Mouse (Mus musculus): ENCODE results near the gene Gm4969.
A peak's percentile ranks its signal among the peaks of the same experiment; 100 is the strongest.

Gm4969 gene

GRCm38 (mm10) chr7:19136673-19137334 lies 18.6 kb upstream of the Gm4969 start:
- DNase-seq (ENCODE audit: low spot score): no peak

DNA sequence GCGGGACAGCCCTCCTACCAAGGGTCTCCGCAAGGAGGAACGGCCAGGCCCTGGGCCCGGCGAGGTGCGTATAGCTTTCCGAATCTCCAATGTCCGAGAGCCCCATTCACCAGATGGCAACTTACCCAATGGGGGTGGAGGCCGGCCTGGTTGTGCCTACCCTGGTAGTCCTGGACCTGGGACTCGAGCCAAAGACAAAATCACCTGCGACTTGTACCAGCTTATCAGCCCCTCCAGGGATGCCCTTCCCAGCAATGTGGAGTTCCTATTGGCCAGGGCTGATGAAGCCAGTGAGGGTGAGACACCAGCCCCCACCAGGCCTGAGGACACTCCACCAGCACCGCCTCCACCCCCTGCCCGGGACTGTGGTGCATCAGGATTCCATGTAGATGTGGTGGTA lies 18.0 kb upstream of the Gm4969 start:
- no peak for DNase-seq (ENCODE audit: low spot score)

DNA sequence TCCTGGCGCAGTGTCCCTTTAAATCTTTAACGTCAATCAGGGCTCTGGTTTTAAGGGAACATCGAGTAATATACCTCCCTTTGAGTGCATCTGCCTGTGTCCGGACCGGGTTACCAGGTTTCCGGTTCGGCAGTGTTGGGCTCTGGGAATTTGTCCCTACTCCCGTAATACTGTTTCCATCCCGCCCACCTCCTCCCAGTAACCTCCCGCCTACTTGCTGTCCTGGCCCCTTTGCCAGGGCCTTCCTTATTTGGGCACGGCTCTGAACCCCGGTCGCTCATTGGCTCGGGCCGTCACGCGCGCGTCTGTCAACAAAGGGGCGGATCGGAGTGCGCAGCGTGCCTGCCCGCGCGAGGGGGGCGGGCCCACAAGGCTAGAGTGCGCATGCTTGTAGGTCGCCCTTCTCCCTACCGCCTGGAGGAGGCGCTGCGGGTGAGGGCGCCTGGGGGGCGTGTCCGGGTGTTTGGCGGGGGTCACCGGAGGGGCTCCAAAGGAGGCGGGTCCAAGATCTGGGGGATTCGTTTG lies 13.2 kb upstream of the Gm4969 start:
- DNase-seq (ENCODE audit: low spot score): peak; percentile 98

DNA sequence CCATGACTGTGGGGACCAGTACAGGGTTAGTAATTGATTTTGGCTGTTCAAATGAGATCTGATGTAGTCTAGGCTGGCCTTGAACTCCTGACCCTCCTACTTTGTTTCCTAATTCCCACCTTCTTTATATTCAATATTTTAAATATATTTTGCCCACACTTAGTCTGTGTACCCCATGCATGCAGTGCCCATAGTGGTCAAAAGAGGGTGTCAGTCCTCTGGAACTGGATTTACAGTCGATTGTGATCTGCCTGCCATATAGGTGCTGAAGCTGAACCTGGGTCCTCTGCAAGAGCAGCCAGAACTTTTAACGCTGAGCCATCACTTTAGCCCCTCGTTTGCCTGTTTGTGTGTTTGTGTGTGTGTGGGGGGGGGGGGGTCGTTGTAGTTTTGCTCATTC lies 12.5 kb upstream of the Gm4969 start:
- no peak for DNase-seq (ENCODE audit: low spot score)

DNA sequence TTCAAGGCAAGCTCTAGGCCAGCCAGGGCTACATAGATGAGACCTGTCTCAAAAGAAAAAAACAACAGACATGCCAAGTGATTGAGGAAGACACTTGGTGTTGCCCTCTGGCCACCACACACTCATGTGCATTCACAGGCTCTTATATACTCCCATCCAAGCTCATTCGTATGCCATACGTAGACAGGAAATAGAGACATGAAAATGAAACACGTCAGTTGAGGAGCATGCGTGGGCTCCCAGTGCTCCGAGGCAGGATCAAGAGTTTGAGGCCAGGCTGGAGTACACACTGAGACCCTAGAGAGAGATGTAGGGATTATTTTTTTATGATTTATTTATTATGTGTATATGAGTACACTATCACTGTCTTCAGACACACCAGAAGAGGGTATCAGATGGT lies 11.2 kb upstream of the Gm4969 start:
- no peak for DNase-seq (ENCODE audit: low spot score)

DNA sequence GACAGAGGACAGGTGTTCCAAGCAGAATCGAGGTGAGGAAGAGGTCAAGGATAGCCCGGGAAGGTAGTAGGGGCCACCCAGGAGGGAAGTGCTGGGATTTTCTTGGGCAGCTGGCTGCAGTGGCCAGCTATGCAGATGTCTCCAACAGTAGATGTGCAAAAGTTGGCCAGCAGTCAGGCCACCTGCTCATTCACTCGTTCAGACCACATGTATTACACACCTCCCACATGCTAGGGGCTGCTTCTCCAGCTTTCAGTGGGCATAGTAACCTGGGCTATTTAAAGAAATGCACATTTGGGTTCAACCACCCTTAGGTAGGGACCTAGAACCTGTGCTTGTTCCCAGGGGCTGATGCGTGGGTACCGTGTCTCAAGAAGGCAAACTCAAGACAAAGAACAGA lies 9.6 kb upstream of the Gm4969 start:
- no peak for DNase-seq (ENCODE audit: low spot score)

DNA sequence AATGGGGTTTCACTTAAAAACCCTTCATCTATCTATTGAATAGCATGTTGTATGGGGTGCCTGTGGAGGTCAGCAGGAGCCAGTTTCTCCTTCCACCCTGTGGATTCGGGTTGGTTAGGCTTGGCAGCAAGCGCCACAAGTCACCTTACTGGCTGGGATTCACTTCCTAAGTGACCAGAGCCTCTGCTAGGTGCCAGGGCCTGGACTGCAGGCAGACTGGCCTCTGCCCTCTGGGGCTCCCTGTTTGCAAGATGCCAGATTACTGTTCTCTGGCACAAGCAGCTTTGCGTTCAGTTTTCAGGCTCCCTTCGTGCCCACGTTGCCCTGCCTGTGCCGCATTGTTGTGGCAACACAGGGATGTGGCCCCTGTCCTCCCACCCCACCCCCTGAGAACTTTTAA lies 6.5 kb upstream of the Gm4969 start:
- no peak for DNase-seq (ENCODE audit: low spot score)

DNA sequence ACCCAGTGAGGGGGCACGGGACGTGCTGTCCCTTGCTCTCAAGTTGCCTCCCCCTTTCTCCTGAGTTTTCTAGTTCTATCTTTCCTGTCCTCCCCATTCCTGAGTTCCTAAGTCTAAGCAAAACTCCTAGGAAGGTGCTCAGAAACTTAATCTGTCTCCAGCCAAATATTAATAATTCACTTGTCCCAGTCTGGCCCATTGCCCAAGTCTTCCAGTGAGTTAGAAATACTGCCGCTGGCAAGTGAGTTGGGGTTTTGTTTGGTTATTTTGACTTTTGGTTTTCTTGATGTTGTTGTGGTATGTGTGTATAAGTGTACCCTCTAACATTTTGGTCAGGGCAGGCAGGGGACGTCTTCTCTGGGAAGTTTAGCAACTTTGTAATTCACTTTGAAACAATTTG lies 3.5 kb upstream of the Gm4969 start:
- no peak for DNase-seq (ENCODE audit: low spot score)

DNA sequence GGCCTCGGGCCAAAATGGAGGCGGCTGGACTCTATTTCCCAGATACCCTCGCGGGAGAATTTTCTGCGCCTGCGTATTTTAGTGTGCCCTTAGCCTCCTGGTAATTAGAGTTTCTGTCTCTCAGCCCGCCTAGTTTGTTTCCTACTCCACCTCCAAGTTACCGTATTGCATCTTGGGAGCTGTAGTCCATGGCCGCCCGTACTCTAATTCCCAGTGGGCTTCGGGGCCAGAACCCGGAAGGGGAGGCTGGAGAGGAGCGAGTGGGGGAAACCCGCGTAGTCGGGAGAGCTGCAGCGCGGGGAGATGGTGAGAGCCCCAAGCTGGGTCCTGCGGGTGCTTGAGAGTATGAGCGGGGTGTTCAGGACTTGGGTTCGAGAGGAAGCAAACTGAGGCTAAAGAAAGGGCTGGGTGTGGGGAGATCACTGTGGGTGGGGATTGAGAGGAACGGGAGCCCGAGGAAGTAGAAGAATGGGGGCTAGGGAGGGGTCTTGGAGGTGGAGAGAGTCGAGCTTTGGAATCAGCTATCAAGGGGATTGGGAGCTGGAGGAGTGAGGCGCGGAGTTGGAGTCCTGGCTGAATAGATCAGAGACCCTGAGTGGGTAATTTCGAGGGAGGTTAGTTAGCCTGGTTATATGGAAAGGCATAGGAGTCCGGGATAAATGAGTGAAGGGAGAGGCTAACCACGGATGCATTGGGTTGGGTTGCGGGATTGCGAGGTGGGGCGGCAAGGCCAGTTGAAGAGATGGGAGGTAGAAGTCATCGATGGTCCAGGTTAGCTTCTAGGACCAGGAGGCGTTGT lies 1.7 kb upstream of the Gm4969 start, which contains the start of gene Fbxo46:
Gene Fbxo46 (plus strand): TSS at position 229 of the 799 bp plus-strand sequence.
- peak; percentile 96 for DNase-seq (ENCODE audit: low spot score)

- no peak for DNase-seq (ENCODE audit: low spot score)
These were observed 915 bp upstream of the Gm4969 start for GRCm38 (mm10) chr7:19119083-19119482.

DNA sequence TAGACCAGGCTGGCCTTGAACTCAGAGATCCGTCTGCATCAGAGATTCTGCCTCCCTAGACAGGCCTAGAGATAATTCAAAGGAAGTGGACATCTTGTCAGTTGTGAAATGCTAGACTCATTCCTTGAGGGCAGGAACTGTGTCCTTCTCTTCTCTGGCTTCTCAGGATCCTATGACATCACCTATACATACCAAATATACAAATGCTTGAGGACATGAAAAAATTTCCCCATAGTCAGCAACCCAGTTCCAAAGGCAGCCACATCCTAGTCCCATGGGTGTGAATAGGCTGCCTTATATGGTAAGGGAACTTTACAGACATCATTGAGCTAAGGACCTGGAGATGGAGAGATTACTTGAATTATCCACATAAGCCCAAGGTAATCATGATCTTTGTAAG lies 8.6 kb downstream of the Gm4969 start:
- DNase-seq (ENCODE audit: low spot score): no peak

DNA sequence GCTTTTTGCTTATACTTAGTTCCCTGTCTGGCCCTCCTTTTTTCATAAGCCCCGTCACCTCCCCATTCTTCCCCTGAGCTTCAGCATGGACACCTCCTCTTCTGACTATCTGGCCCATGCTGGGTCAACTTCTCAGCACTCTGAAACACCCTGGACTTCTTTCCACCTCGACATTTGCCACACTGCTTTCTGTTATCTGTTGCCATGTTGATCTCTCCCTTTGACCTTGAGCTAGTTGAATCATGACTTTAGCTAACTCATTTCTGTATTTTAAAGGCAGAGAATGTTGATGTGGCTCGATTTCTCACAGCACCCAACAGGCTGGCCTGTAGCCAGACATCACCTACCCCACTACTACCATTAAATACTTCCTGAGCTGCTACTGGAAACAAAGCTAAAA lies 10.7 kb downstream of the Gm4969 start:
- no peak for DNase-seq (ENCODE audit: low spot score)

DNA sequence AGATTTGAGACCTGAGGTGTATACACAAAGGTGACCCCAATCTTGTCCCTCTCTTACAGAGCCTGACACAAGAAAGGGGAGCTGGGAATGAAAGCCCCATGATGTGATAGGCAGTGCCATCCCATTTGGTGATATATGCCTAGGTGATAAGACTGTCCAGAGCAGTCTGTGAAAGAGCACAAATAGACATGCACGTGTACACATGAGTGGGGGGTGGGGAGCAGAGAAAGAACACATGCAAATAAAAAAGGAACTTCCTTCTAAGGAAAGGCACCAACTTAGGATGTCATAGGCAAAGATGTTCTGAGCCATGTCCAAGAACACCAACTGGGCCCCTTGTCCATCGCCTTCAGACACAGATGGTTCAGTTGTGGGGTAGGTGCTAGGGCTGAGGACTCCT lies 13.7 kb downstream of the Gm4969 start:
- no peak for DNase-seq (ENCODE audit: low spot score)

- no peak for DNase-seq (ENCODE audit: low spot score)
These were observed 14.4 kb downstream of the Gm4969 start for GRCm38 (mm10) chr7:19103741-19104140.

DNA sequence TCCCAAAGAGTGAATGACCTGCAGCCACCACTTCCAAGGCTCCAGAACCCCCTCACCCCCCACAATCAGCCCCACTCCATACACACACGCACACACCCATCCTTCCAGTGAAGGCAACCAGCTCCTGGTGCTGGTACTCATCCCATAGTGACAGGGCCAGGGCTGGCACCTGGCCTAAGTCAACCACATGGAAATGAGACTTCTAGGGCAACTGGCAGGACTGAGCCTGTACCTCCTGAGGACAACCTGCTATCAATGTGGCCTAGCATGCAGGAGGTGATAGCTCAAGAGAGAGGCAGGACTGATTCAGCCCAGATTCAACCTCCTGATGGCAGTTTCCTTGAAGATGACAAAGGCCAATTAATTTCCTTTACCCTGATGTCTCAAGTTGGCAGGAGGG lies 17.9 kb downstream of the Gm4969 start:
- no peak for DNase-seq (ENCODE audit: low spot score)

DNA sequence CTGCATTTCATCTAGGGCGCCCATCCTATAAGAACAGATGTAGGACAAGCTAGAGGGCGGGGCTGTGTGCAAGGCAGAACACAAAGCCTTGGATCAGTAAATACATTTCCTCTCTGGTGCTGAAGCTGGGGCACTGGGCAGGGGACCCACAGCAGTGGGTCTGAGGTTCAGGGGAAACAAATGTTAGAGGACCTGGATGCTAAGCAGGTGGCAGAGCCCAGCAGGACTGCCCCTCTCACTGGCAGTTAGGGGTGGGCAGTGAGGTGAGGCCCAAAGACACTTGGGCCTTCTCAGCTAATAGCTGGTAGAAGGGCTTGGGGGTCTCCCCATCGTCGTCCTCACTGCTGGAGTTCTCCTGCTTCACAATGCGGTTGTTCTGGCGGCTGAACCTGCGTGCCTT lies 19.4 kb downstream of the Gm4969 start:
- no peak for DNase-seq (ENCODE audit: low spot score)

- no peak for DNase-seq (ENCODE audit: low spot score)
These were observed 20.3 kb downstream of the Gm4969 start for GRCm38 (mm10) chr7:19097863-19098262.

- no peak for DNase-seq (ENCODE audit: low spot score)
These were observed 21.0 kb downstream of the Gm4969 start for GRCm38 (mm10) chr7:19097217-19097616.

- DNase-seq (ENCODE audit: low spot score): no peak
These were observed 21.7 kb downstream of the Gm4969 start for GRCm38 (mm10) chr7:19096421-19096976.

DNA sequence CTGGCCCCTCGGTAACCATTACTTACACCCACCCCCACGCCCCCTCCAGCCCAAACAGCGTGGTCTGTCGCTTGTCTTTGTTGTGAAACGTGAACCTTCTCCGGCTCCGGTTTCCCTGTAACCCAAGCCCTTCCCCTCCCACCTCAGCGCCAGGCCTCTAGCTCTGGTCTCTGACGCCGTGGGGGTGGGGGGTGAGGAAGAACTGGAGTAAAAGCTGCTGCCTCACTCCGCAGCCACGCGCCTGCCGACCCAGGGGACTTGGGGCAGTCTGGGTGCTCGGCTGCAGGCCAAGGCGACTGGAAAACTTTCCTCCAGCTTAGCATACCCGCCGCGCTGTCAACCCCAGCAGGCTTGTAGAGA lies 22.4 kb downstream of the Gm4969 start:
- DNase-seq (ENCODE audit: low spot score): no peak

- DNase-seq (ENCODE audit: low spot score): no peak
These were observed 23.1 kb downstream of the Gm4969 start for GRCm38 (mm10) chr7:19094826-19095750.

DNA sequence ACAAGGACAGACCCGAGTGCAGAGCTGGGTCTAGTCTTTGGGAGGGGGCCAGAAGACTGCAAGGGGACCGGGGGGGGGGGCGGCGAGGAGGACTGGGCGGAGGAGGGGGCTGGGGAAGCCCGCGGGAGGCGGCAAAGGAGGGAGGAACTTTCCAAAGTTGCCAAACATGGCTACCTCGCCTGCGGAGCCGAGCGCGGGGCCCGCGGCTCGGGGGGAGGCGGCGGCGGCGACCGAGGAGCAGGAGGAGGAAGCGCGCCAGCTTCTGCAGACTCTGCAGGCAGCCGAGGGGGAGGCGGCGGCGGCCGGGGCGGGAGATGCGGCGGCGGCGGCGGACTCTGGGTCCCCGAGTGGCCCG lies 23.7 kb downstream of the Gm4969 start, which contains the start of gene Six5:
Gene Six5 (plus strand): TSS at position 124 of the 355 bp plus-strand sequence.
- DNase-seq (ENCODE audit: low spot score): no peak

Measured in layer of hippocampus, adult 11-12 months (tissue).